In the genomic region with DNA sequence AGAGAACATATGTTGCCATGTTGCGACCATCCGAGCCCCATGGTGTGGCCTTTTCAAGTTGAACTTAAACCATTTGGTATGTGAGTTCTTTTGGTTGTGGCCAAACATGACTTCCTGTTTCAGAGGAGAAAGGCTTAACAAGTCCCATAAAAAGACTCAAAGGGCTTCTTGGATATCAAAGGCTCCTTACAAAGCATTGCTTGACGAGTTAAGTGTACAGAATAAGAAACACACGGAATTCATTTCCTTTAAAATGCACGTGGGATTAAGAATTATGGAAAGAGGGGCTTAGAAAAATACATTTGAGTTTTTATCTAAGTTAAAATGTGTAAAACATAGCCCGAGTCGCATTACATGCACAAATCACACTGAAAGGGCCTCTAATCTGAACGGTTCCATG, we compare ENCODE assay signal across 23 mouse cellular contexts.
"Had no signal": no experiment of that assay in that cellular context is flagged by ENCODE, and none has a peak within 500 bp of the region (broad histone marks: within the 10 kb centered on the region; RNA-seq: fewer than 3 reads in every experiment).

No protein-coding gene starts in this region.

- H3K4me3 ChIP-seq: kidney, embryonic 15.5 days; left cerebral cortex, adult 2 months; liver, embryonic 12.5 days; liver, embryonic 15.5 days; lung, embryonic 15.5 days; megakaryocyte, embryonic 14.5 days; midbrain, embryonic 10.5 days; midbrain, embryonic 15.5 days; neural tube, embryonic 12.5 days; neural tube, embryonic 15.5 days had no signal

- H3K27ac ChIP-seq: kidney, embryonic 15.5 days; left cerebral cortex, adult 2 months; liver, embryonic 12.5 days; liver, embryonic 15.5 days; lung, embryonic 15.5 days; midbrain, embryonic 10.5 days; midbrain, embryonic 15.5 days; neural tube, embryonic 12.5 days; neural tube, embryonic 15.5 days had no signal

- H3K4me1 ChIP-seq: kidney, embryonic 15.5 days; liver, embryonic 12.5 days; liver, embryonic 15.5 days; lung, embryonic 15.5 days; megakaryocyte, embryonic 14.5 days; neural tube, embryonic 12.5 days; neural tube, embryonic 15.5 days had no signal

- H3K27me3 ChIP-seq: kidney, embryonic 15.5 days; liver, embryonic 12.5 days; liver, embryonic 15.5 days; lung, embryonic 15.5 days; megakaryocyte, embryonic 14.5 days; midbrain, embryonic 15.5 days; neural tube, embryonic 12.5 days; neural tube, embryonic 15.5 days had no signal

- H3K36me3 ChIP-seq: kidney, embryonic 15.5 days; liver, embryonic 12.5 days; liver, embryonic 15.5 days; lung, embryonic 15.5 days; midbrain, embryonic 10.5 days; midbrain, embryonic 15.5 days; neural tube, embryonic 12.5 days; neural tube, embryonic 15.5 days had no signal

- DNase-seq: kidney, adult 11 months; kidney, adult 8-10 months; kidney, postnatal 10 days; kidney, postnatal 4 days; liver; lung, adult 18-20 months; lung, postnatal 10 days; lung, postnatal 36 days; right cerebral cortex, adult 18-20 months; right cerebral cortex, postnatal 14 days; right cerebral cortex, postnatal 4 days; thymus, adult 18-20 months; thymus, postnatal 36 days had no signal

- H3K9ac ChIP-seq: kidney, embryonic 15.5 days; liver, embryonic 12.5 days; liver, embryonic 15.5 days; lung, embryonic 15.5 days; midbrain, embryonic 15.5 days; neural tube, embryonic 12.5 days; neural tube, embryonic 15.5 days had no signal

- H3K4me2 ChIP-seq: kidney, embryonic 15.5 days; liver, embryonic 12.5 days; liver, embryonic 15.5 days; lung, embryonic 15.5 days; midbrain, embryonic 15.5 days; neural tube, embryonic 12.5 days; neural tube, embryonic 15.5 days had no signal

- H3K9me3 ChIP-seq: kidney, embryonic 15.5 days; liver, embryonic 12.5 days; liver, embryonic 15.5 days; lung, embryonic 15.5 days; midbrain, embryonic 10.5 days; midbrain, embryonic 15.5 days; neural tube, embryonic 12.5 days; neural tube, embryonic 15.5 days had no signal

- ATAC-seq: liver, embryonic 12.5 days; midbrain, embryonic 15.5 days had no signal
